Mouse (Mus musculus) embryonic facial prominence, embryonic 13.5 days (tissue): ENCODE data around the gene Jund. TPM values are rescaled to one million over a fixed set of nuclear protein-coding genes. Genes with fewer than 3 reads are reported as not detected.
A peak's percentile ranks its signal among the peaks of the same experiment; 100 is the strongest.

Source experiments
- ATAC-seq: fragments of 200-750 bp; cut with Nextera tagmentation; 2 replicates; pipeline ENCODE4 v1.8.0; 2017; ENCODE audit warnings: low read depth; ENCODE audit not compliant: insufficient number of reproducible peaks, insufficient read depth, low FRiP score, low TSS enrichment
- H3K27ac ChIP-seq: fragments of 300-500 bp; sonication (generic); 2 replicates; pipeline ENCODE4 v1.5.1; 2015; ENCODE audit warnings: moderate library complexity, mild to moderate bottlenecking, inconsistent platforms
- H3K27me3 ChIP-seq: fragments of 300-500 bp; sonication (generic); 2 replicates; pipeline ENCODE4 v1.6.1; 2015; ENCODE audit warnings: mild to moderate bottlenecking, inconsistent platforms
- H3K36me3 ChIP-seq: fragments of 300-500 bp; sonication (generic); 2 replicates; pipeline ENCODE4 v1.6.1; 2015; ENCODE audit warnings: mild to moderate bottlenecking, inconsistent platforms
- H3K4me1 ChIP-seq: fragments of 300-500 bp; sonication (generic); 2 replicates; pipeline ENCODE4 v1.6.1; 2015; ENCODE audit warnings: inconsistent platforms
- H3K4me2 ChIP-seq: fragments of 300-500 bp; sonication (generic); 2 replicates; pipeline ENCODE4 v1.6.1; 2015; ENCODE audit warnings: moderate library complexity, mild to moderate bottlenecking, inconsistent platforms
- H3K4me3 ChIP-seq: fragments of 300-500 bp; sonication (generic); 2 replicates; pipeline ENCODE4 v1.5.1; 2015; ENCODE audit warnings: mild to moderate bottlenecking, inconsistent platforms
- H3K9ac ChIP-seq: fragments of 300-500 bp; sonication (generic); 2 replicates; pipeline ENCODE4 v1.6.1; 2015; ENCODE audit warnings: mild to moderate bottlenecking, inconsistent platforms
- H3K9me3 ChIP-seq: fragments of 300-500 bp; sonication (generic); 2 replicates; pipeline ENCODE4 v1.6.1; 2016; ENCODE audit warnings: inconsistent platforms
- whole genome bisulfite sequencing: fragments of 180-500 bp; shearing (Covaris S2); methylation state at CpG from one replicate; pipeline ENCODE4 v1.1.7; 2015; ENCODE audit warnings: mixed read lengths; 5-methylcytosine and 5-hydroxymethylcytosine counted together
- polyA plus RNA-seq: library from polyadenylated mRNA; unstranded; fragments of >200 nt; fragmentation: Nextera tagmentation; extraction: Ambion mirVana; gene quantifications from 2 replicates; pipeline ENCODE4 v1.2.1, GENCODE M21; 2015

Gene Jund
- polyA plus RNA-seq, 1 experiment from 2014 or later, result 68.5 TPM

DNA sequence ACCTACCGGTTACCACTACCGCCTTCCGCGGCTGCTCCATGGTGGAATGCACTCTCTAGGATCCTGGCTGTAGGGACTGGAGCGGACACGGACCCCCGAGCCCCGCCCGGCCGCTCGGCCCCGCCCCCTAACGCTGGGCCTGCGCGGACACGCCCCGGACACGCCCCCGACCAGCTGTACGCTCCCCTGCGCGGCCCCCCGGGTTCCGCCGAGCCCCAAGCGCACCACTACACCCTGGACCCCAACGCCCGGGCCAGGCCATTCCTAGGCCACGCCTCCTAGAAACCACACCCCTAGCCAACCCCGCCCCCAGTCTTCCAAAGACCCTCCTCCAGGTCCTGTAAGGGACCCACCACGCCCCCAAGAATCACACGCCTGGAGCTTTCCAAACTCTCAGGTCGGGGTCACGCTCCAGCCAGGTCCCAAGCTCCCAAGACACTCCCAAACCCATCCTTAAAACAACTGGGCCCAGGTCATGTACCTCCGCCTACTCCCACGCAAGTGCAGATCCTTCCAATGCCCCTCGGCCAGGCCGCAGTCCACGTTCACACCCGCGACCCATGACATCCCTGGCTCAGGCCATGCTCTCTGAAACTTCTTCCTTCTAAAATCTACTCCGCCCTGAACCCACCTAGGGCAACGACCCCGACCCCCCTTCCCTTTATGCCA is 39.0 kb upstream of the Jund start:
- H3K4me1 ChIP-seq, result peaks cover 27% of the 10 kb centered on the region

DNA sequence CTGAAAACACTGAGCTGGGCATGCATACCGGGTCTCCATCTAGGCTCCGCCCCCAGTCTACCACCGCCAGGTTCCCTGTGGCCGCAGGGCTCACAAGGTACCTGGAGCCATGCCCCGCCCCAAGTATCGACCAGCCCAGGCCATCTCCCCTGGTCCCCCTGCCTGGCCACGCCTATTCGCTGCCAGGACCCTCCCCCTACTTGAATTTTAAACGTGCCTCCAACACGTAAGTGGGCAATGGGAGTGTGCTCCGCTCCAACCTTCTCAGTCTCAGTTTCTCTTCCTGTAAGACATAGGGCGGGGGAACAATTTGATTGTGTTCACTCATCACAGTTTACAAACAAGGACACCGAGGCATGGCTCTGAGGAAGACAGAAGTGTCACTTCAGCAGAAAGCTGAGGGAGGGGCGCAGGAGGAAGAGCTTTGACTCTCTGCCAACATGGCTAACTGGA is 38.5 kb upstream of the Jund start, which contains the start of gene Pgpep1:
Gene Pgpep1, minus strand, starts transcription at position 116 of the 453 bp plus-strand sequence.
- H3K4me1 ChIP-seq, result peaks cover 27% of the 10 kb centered on the region
- WGBS, result 3% methylated on average over 14 of the region's 14 CpGs

More for the DNA sequence above, 39.0 kb upstream of the Jund start:
- H3K9ac ChIP-seq, result peak overlapping the region; percentile 88
- no peaks in the 10 kb centered on the region for H3K9me3 ChIP-seq
- WGBS, result 1% methylated on average over 44 of the region's 44 CpGs
- H3K36me3 ChIP-seq, result peaks cover 30% of the 10 kb centered on the region
- peak overlapping the region; percentile 93 for H3K4me2 ChIP-seq
- peak overlapping the region; percentile 80 for H3K4me3 ChIP-seq
- no peaks in the 10 kb centered on the region for H3K27me3 ChIP-seq
- peak overlapping the region; percentile 83 for H3K27ac ChIP-seq
- peak; percentile 97 for ATAC-seq

DNA sequence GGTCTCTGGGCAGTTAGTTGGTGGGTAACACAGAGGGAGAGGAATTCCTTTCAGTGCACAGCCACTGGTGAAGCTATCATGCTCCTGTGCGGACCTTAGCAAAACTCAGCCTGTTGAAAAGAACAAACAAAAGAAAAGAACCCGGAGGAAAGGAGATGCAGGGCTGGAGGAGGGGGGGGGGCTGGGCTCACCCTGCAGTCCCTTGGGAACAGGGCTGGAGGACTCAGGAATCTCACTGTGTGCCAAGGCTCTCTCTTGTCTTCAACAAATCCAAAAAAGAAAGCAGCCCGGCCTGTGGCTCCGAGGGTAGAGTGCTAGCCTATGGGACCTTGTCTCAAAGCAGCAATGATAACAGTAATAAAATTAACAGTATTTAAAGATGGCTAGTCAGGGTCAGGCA is 35.1 kb upstream of the Jund start:
- Histone ChIP-seq H3K27me3 (no peaks in the 10 kb centered on the region), H3K4me1 (peaks cover 14% of the 10 kb centered on the region), H3K4me2 (no peak overlapping the region), H3K36me3 (no peaks in the 10 kb centered on the region), H3K9me3 (no peaks in the 10 kb centered on the region), H3K9ac (no peak overlapping the region), H3K27ac (no peak overlapping the region), H3K4me3 (no peak overlapping the region)
- WGBS, result 68% methylated on average over 4 of the region's 4 CpGs
- ATAC-seq, result no peak

More for the DNA sequence above, 38.5 kb upstream of the Jund start, which contains the start of gene Pgpep1:
- Histone ChIP-seq H3K36me3 (peaks cover 25% of the 10 kb centered on the region), H3K27ac (peak within 1 kb of the TSS; percentile 83), H3K9me3 (no peaks in the 10 kb centered on the region), H3K4me3 (peak within 1 kb of the TSS; percentile 80), H3K9ac (peak within 1 kb of the TSS; percentile 88), H3K4me2 (peak within 1 kb of the TSS; percentile 93), H3K27me3 (no peaks in the 10 kb centered on the region)
- peak; percentile 44 for ATAC-seq

DNA sequence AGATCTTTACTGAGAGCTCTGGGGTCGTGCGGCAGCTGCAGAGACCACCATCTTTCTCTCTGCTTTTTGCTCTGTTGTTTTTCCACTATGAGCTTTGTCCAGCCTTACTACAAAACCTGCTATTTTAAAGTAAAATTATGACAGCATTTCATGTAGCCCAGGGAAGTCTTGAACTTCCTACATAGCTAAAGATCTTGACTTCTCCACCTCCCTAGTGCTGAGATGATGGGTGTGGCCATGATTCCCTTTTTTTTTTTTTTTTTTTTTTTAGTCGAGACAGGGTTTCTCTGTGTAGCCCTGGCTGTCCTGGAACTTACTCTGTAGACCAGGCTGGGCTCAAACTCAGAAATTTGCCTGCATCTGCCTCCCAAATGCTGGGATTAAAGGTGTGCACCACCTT is 34.1 kb upstream of the Jund start:
- H3K4me1 ChIP-seq, result peaks cover 10% of the 10 kb centered on the region; the same call in 1 of the 2 replicates
- H3K4me3 ChIP-seq, result no peak overlapping the region
- H3K4me2 ChIP-seq, result no peak overlapping the region
- H3K9ac ChIP-seq, result no peak overlapping the region
- no peaks in the 10 kb centered on the region for H3K27me3 ChIP-seq
- no peak for ATAC-seq
- no peak overlapping the region for H3K27ac ChIP-seq
- H3K36me3 ChIP-seq, result no peaks in the 10 kb centered on the region
- H3K9me3 ChIP-seq, result no peaks in the 10 kb centered on the region
- 83% methylated on average over 3 of the region's 3 CpGs for WGBS

DNA sequence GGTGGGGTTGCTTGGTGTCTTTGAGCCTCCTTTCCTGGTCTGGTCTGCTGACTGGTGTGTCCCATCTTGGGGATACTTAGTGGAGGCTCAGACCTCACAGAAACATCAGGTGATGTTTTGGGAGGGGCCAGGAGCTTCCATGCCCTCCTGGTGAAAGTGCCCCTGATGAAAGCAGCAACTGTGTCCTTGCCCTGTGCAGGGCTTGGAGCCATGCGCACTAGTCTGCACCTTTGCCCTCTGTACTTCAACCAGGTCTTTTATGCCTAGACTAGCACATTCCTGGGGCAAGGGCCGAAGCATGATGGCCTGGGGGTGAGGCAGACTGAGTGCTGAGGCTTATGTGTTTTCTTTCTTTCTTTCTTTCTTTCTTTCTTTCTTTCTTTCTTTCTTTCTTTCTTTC is 33.1 kb upstream of the Jund start:
- Histone ChIP-seq H3K27ac (no peak overlapping the region), H3K27me3 (no peaks in the 10 kb centered on the region), H3K4me2 (no peak overlapping the region), H3K36me3 (no peaks in the 10 kb centered on the region), H3K4me1 (peaks cover 2% of the 10 kb centered on the region; the same call in 1 of the 2 replicates), H3K4me3 (no peak overlapping the region), H3K9ac (no peak overlapping the region), H3K9me3 (no peaks in the 10 kb centered on the region)
- ATAC-seq, result no peak
- WGBS, result 39% methylated on average over 2 of the region's 2 CpGs

DNA sequence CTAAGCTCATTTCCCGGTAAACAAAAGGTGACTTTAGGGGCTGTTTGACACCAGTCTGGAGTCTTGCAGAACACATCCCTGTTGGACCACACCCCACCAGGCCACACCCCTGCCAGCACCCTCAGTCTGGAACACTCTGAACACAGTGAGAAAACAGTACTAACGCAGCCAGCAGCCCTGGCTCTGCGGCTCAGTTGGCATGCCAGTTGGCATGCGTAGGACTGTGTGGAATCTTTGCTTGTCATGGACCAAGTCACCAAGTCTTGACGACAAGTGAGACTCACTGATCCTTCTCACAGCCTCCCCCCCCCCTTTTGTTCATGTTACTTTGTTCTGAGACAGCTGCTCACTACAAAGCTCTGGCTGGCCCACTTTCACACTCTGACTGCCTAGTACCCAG is 31.7 kb upstream of the Jund start:
- 71% methylated on average over 5 of the region's 5 CpGs for WGBS
- Histone ChIP-seq H3K27me3 (no peaks in the 10 kb centered on the region), H3K4me2 (no peak overlapping the region), H3K4me3 (no peak overlapping the region), H3K9ac (no peak overlapping the region), H3K4me1 (no peaks in the 10 kb centered on the region), H3K27ac (no peak overlapping the region), H3K9me3 (no peaks in the 10 kb centered on the region), H3K36me3 (no peaks in the 10 kb centered on the region)
- no peak for ATAC-seq

DNA sequence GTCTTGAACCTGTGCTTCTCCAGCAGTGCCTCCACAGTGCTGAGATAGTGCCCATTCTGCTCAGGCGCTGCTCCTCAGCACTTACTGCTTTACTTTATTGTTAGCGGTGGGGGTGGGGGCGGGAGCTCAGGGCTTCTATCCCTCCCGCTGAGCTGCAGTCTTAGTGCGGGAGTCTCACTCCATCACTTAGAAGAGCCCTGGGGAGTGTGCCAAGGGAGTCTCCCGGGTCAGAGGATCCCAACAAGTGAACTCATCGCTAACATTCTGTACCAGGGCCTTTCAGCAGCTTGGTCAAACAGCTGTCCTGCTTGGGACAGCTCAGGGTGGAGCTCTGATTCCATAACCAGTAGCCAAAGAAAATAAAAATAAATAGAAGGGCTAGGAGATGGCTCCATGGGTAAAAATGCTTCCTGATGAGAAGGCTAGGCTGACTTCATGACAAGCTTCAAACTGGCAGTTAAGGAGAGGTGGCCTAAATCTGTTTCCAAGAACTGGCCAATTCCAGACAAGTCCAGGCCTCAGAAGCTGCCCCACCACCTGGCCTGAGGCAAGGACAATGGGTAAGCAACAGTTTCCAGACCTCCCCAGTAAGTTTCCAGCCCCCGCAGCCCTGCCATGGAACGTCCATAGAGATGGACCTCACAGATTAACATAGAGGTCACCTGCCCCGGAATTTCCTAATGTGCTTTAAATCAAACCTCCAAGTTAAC is 27.0 kb upstream of the Jund start:
- Histone ChIP-seq H3K9me3 (no peaks in the 10 kb centered on the region), H3K4me2 (no peak overlapping the region), H3K4me1 (peaks cover 18% of the 10 kb centered on the region), H3K36me3 (peaks cover 8% of the 10 kb centered on the region; the same call in 1 of the 2 replicates), H3K27ac (no peak overlapping the region), H3K27me3 (no peaks in the 10 kb centered on the region), H3K4me3 (no peak overlapping the region), H3K9ac (0 out of 2 replicates have a peak overlapping the region, but pooled peaks have one; percentile 16)
- 66% methylated on average over 10 of the region's 10 CpGs for WGBS
- ATAC-seq, result no peak

DNA sequence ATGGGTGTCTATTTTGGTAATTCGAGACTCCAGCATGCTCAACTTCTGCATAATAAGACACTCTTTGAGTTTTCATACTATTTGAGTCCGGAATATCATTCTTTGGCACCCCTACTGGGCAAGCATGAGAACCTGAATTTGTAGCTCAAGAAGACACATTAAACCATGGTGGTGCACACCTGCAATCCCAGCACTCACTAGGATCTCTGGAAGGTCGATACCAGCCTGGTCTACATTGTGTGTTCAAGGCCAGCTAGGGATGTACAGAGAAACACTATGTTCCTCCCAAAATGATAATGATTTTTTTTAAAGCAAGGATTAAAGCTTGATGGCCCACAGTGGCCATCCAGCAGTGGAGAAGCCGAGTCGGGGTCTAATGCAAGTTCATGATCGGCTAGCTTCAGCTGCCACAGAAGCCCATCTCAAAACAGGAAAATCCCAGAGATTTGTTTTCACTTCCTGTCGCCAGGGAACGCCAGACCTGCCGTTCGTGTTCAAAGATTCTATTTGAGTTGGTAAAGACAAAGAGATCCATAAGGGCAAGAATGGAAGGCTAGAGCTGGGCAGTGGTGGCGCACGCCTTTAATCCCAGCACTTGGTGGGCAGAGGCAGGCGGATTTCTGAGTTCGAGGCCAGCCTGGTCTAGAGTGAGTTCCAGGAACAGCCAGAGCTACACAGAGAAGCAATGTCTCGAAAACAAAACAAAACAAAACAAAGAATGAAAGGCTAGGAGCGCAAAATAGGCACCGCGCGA is 26.2 kb upstream of the Jund start:
- Histone ChIP-seq H3K27ac (peak overlapping the region; percentile 89), H3K9me3 (no peaks in the 10 kb centered on the region), H3K4me2 (peak overlapping the region; percentile 68), H3K36me3 (peaks cover 13% of the 10 kb centered on the region), H3K4me1 (peaks cover 18% of the 10 kb centered on the region), H3K27me3 (no peaks in the 10 kb centered on the region), H3K4me3 (peak overlapping the region; percentile 68), H3K9ac (peak overlapping the region; percentile 71)
- no peak; the same call in 1 of the 2 replicates for ATAC-seq
- 39% methylated on average over 19 of the region's 19 CpGs for WGBS

DNA sequence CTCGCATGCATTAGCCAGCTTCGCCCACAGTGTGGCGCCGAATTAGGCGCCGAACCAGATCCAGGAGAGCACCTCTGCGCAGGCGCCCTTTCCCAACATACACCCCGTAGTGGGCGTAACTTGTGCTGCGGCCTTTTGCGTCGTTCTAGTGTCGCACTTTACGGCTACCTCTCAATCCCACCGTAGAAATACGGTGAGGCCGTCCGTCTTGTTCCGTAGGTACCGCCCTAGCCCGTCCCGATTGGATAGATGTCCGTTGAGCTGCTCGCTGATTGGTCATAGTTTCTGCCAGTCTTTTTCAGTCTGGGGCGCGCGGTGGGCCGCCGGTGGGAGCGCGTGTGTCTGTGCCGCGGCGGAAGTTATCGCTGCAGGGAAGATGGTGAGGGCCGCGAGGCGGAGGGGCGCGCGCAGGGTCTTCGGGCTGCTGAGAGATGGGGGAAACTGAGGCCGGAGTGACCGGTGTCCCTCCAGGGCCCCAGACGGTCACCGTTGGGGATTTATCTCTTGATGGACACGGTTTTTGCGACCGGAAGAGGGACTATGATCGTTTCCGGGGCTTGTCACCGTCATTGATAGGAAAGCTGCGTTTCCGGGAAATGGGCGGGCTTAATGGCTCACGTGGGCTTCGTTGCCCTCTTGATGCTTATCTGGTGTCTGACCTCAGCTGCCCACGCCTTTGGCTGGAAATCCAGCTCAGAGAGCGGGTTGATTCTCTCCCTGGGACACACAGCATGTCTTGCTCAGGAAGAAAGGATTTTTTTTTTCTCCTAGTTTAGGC is 25.5 kb upstream of the Jund start, which contains the start of gene Lsm4:
Gene Lsm4, plus strand, starts transcription at position 170 of the 778 bp plus-strand sequence.
- peak; percentile 95 for ATAC-seq
- Histone ChIP-seq H3K27me3 (no peaks in the 10 kb centered on the region), H3K4me2 (peak within 1 kb of the TSS; percentile 68), H3K9ac (peak within 1 kb of the TSS; percentile 80), H3K9me3 (no peaks in the 10 kb centered on the region), H3K36me3 (peaks cover 20% of the 10 kb centered on the region), H3K4me3 (peak within 1 kb of the TSS; percentile 68), H3K4me1 (peaks cover 18% of the 10 kb centered on the region), H3K27ac (peak within 1 kb of the TSS; percentile 95)
- WGBS, result under 1% methylated on average over 60 of the region's 60 CpGs

DNA sequence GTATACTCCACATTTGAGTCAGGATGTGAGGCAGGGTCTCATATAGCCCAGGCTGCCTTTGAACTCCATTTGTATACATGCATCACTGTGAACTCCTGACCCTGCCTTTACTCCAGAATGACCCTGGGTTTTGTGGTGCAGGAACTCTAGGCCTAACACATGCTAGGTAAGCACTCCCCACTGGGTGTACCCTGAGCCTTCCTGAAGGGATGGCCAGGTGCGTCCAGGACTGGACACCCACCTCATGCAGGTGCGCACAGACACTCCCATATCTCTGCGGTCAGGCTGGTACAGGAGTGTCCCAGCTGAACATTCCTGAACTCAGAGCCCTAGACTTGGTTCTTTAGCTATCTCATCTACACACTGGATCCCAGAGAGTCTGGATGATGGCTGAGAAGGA is 24.6 kb upstream of the Jund start:
- Histone ChIP-seq H3K4me3 (peak overlapping the region; percentile 68), H3K4me2 (peak overlapping the region; percentile 68), H3K27ac (peak overlapping the region; percentile 95), H3K4me1 (peaks cover 18% of the 10 kb centered on the region), H3K9me3 (no peaks in the 10 kb centered on the region), H3K27me3 (no peaks in the 10 kb centered on the region), H3K36me3 (peaks cover 29% of the 10 kb centered on the region), H3K9ac (peak overlapping the region; percentile 80)
- no peak for ATAC-seq
- WGBS, result 86% methylated on average over 3 of the region's 3 CpGs
